Mouse (Mus musculus) neural tube, embryonic 14.5 days (tissue): ENCODE data around the gene Thap3. TPM values are rescaled to one million over a fixed set of nuclear protein-coding genes. Genes with fewer than 3 reads are reported as not detected.

ENCODE experiments used
- ATAC-seq: fragments of 200-750 bp; cut with Nextera tagmentation; 2 replicates; pipeline ENCODE4 v1.8.0; 2017; ENCODE audit warnings: low read depth, mild to moderate bottlenecking, moderate TSS enrichment, moderate library complexity
- H3K27ac ChIP-seq: fragments of 300-500 bp; sonication (generic); 2 replicates; pipeline ENCODE4 v1.5.1; 2014; ENCODE audit warnings: low read depth, mild to moderate bottlenecking, control low read depth, low read length, moderate library complexity, mixed read lengths
- H3K27me3 ChIP-seq: fragments of 300-500 bp; sonication (generic); 2 replicates; pipeline ENCODE4 v1.6.1; 2014; ENCODE audit warnings: low read length; ENCODE audit not compliant: control insufficient read depth, insufficient read depth
- H3K36me3 ChIP-seq: fragments of 300-500 bp; sonication (generic); 2 replicates; pipeline ENCODE4 v1.6.1; 2014; ENCODE audit warnings: low read length, mixed read lengths; ENCODE audit not compliant: control insufficient read depth, insufficient read depth
- H3K4me1 ChIP-seq: fragments of 300-500 bp; sonication (generic); 2 replicates; pipeline ENCODE4 v1.6.1; 2014; ENCODE audit warnings: low read length; ENCODE audit not compliant: control insufficient read depth, insufficient read depth
- H3K4me2 ChIP-seq: fragments of 300-500 bp; sonication (generic); 2 replicates; pipeline ENCODE4 v1.6.1; 2014; ENCODE audit warnings: mild to moderate bottlenecking, low read depth, low read length, control low read depth
- H3K4me3 ChIP-seq: fragments of 300-500 bp; sonication (generic); 2 replicates; pipeline ENCODE4 v1.5.1; 2014; ENCODE audit warnings: low read depth, low read length, control low read depth, mixed read lengths
- H3K9ac ChIP-seq: fragments of 300-500 bp; sonication (generic); replicated peaks from 2 replicates; pipeline ENCODE4 v1.6.1; 2014; ENCODE audit warnings: low read depth, mild to moderate bottlenecking, control low read depth, low read length, mixed read lengths
- H3K9me3 ChIP-seq: fragments of 300-500 bp; sonication (generic); 2 replicates; pipeline ENCODE4 v1.6.1; 2016; ENCODE audit warnings: low read length; ENCODE audit not compliant: control insufficient read depth
- WGBS: fragments of 180-500 bp; shearing (Covaris S2); extraction: QIAGEN DNeasy Blood & Tissue Kit; methylation state at CpG from one replicate; pipeline ENCODE4 v1.1.7; 2014; 5-methylcytosine and 5-hydroxymethylcytosine counted together
- polyA plus RNA-seq: library from polyadenylated mRNA; unstranded; fragments of >200 nt; fragmentation: Nextera tagmentation; extraction: Ambion mirVana; gene quantifications from 2 replicates; pipeline ENCODE4 v1.2.1, GENCODE M21; 2014

Thap3 gene
- polyA plus RNA-seq, 1 experiment from 2014 or later, result 30.3 TPM

DNA sequence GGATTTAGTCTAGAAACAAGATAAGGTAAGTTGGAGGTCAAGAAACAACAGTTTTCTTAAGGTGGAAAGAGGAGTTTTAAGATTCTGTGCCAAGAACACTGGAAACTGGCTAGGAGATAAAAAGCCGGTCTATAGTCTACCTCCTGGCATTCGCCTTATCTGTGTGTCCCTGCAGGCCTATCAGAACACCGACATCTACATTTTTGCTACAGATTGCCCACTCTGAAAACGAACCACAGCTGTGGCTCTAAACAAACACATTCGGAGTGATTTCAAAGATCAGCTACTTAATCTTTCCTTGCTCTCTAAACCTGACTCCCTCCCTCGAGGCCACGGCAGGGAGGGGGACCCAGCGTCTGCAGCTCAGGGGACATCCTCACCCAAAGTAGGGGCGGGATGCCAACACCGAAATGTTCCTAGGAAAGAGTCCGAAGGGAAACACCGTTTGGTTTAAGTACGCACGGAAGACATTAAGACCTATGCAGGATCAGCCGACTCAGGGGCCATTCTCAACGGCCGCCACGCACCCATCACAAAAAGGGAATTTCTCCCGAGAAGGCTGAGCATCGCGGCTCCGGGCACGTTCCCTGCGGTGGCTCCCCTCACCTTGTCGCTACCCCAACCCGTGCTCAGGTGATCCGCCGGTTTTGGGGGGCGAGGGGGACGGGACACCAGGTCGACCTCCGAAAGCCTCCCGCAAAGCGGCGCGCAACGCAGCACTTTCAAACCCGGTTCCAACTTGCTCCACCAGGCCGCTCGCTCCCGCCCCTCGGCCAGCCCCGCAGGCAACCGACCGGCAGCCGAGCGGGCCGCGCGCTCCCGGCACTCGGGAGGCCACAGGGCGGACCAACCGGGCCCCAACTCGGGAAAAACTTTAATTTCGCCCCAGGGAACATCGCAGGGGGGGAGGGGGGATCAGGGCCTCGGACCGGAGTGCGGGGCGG, 5.7 kb upstream of the Thap3 start:
- Histone ChIP-seq H3K4me1 (peaks cover 9% of the 10 kb centered on the region), H3K9ac (peak overlapping the region; percentile 80), H3K9me3 (no peaks in the 10 kb centered on the region), H3K27me3 (no peaks in the 10 kb centered on the region), H3K36me3 (peaks cover 18% of the 10 kb centered on the region), H3K4me3 (peak overlapping the region; percentile 97), H3K4me2 (peak overlapping the region; percentile 87), H3K27ac (peak overlapping the region; percentile 22; the same call in 1 of the 2 replicates)
- ATAC-seq, result no peak
- WGBS, result 2% methylated on average over 56 of the region's 61 CpGs

DNA sequence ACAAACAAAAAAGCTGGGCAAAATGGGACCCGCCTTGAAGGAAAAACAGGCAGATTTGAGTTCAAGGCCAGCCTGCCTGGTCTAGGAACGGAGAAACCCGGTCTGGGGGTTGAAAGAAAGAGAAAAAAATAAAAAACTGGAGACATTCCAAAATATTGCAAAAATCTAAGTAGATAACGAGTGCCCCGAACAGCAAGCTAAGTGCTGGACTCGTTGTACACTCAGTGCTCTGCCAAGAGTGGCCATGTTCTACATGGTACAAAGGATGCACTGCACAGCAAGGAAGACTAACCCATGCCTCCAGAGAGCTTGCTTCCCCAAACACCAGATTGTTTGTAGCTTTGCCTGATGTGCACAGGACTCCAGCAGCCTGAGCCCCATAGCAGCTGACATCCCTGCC, 4.2 kb upstream of the Thap3 start:
- H3K27me3 ChIP-seq, result no peaks in the 10 kb centered on the region
- ATAC-seq, result no peak
- peaks cover 9% of the 10 kb centered on the region for H3K4me1 ChIP-seq
- H3K36me3 ChIP-seq, result peaks cover 18% of the 10 kb centered on the region
- no peak overlapping the region for H3K9ac ChIP-seq
- no peak overlapping the region for H3K27ac ChIP-seq
- WGBS, result 89% methylated on average over 6 of the region's 6 CpGs
- no peak overlapping the region for H3K4me3 ChIP-seq
- no peak overlapping the region; the same call in 1 of the 2 replicates for H3K4me2 ChIP-seq
- no peaks in the 10 kb centered on the region for H3K9me3 ChIP-seq

DNA sequence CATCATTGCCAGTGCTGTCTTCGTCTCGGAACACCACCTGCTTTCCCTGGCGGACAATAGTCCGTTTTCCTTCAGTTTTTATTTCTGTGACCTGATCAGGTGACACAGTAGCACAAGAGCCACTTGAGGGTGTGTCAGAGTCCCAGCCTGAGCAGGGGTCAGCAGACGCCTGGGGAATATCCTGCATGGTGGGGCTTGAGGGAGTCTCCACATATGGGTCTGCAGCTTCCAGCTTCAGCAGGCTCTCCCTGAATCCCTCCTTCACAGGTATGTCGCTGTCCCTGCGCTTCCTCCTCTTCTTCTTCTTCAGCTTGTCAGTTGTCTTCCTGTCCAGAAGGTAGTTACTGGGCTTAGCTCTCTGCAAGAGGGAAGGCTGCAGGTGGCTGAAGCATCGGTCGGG, 3.3 kb upstream of the Thap3 start:
- peaks cover 13% of the 10 kb centered on the region for H3K4me1 ChIP-seq
- no peaks in the 10 kb centered on the region for H3K27me3 ChIP-seq
- no peaks in the 10 kb centered on the region for H3K9me3 ChIP-seq
- H3K4me2 ChIP-seq, result no peak overlapping the region
- H3K4me3 ChIP-seq, result no peak overlapping the region
- no peak overlapping the region for H3K27ac ChIP-seq
- H3K36me3 ChIP-seq, result peaks cover 18% of the 10 kb centered on the region
- ATAC-seq, result no peak
- H3K9ac ChIP-seq, result no peak overlapping the region
- WGBS, result 94% methylated on average over 9 of the region's 9 CpGs

DNA sequence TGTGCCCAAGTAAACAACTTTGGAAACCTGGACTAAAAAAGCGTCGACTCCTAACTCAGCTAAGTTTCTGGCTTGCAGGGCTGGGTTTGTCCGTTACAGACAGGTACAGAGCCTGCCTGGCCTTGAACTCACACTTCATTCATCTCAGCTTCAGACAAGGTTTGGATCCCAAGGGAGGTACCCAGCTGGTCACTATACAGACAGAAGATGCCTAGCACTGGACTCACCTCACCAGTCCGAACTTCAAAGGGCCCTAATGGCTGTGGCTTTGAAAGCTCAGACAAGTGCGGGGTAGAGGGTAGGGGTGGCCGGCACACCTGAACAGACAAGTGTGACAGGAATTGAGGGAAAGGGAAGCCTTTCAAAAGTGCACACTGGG, 302 bp upstream of the Thap3 start:
- Histone ChIP-seq H3K4me1 (peaks cover 11% of the 10 kb centered on the region), H3K27me3 (no peaks in the 10 kb centered on the region), H3K36me3 (peaks cover 22% of the 10 kb centered on the region), H3K27ac (no peak overlapping the region), H3K4me3 (peak overlapping the region; percentile 71; the same call in 1 of the 2 replicates), H3K9ac (peak overlapping the region; percentile 86; the same call in 1 of the 2 replicates), H3K9me3 (no peaks in the 10 kb centered on the region), H3K4me2 (peak overlapping the region; percentile 73; the same call in 1 of the 2 replicates)
- peak; percentile 9; the same call in 1 of the 2 replicates for ATAC-seq
- 30% methylated on average over 6 of the region's 6 CpGs for WGBS

DNA sequence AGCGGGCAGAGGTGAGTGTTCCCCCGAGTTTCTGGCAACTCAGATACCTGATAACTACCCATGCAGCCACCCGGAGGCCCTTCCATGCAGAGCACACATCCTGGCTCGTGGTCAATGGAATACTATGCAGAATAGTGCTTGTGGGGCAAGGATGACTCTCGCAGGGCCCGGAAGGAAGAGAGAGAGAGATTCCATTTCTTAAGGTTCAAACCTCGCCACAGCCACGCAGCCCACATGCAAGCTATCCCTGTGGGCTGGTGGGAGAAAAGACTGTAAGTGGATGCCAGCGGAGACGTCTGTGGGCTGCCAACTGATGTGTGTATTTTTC, 819 bp downstream of the Thap3 start:
- H3K4me2 ChIP-seq, result peak overlapping the region; percentile 73
- peak overlapping the region; percentile 71 for H3K4me3 ChIP-seq
- 32% methylated on average over 10 of the region's 10 CpGs for WGBS
- peak overlapping the region; percentile 63; the same call in 1 of the 2 replicates for H3K27ac ChIP-seq
- peaks cover 7% of the 10 kb centered on the region; the same call in 1 of the 2 replicates for H3K4me1 ChIP-seq
- ATAC-seq, result no peak
- peak overlapping the region; percentile 86 for H3K9ac ChIP-seq
- H3K27me3 ChIP-seq, result no peaks in the 10 kb centered on the region
- H3K36me3 ChIP-seq, result peaks cover 24% of the 10 kb centered on the region
- no peaks in the 10 kb centered on the region for H3K9me3 ChIP-seq

DNA sequence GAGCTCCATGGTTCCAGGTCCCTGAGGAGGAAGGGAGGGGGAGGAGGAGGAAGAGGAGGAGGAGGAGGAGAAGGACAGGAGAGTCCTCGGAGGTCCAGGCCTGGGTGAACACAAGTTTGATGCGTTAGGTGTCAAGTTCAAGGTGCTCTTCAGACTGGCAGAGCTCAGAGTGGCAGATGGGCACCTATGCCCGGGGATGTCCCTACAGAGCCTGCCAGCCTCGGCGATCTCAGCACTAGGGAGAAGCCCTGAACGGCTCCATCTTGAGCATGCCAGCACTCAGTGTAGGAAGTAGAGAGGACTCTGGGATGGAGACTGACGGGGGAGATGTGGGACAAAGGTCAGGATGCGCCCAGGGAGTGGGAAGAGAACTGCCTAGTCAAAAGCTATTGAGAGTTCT, 2.1 kb downstream of the Thap3 start:
- Histone ChIP-seq H3K9ac (no peak overlapping the region), H3K36me3 (peaks cover 21% of the 10 kb centered on the region), H3K4me1 (peaks cover 7% of the 10 kb centered on the region; the same call in 1 of the 2 replicates), H3K9me3 (no peaks in the 10 kb centered on the region), H3K27me3 (no peaks in the 10 kb centered on the region), H3K4me2 (no peak overlapping the region), H3K27ac (no peak overlapping the region), H3K4me3 (no peak overlapping the region)
- 67% methylated on average over 8 of the region's 8 CpGs for WGBS
- no peak for ATAC-seq

DNA sequence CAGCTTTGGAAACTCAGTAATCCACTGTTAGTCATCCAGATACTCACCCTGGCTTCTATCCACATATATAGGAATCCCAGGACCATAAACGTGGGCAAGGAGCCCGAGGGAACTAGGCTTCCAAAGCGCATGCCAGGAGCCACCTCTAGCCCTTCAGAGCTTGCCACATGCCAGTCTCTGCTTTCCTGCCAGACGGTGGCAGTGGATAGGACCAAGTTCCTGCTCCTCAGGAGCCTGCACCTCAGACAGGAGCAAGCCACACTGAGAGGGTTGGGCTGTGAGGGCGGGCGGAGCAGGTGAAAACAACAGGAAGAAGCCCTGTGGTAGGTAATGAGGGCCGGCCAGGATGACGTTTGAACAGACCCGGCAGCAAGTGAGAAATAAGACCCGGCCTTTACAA, 2.9 kb downstream of the Thap3 start:
- ATAC-seq, result no peak
- Histone ChIP-seq H3K27ac (no peak overlapping the region), H3K4me2 (no peak overlapping the region), H3K27me3 (no peaks in the 10 kb centered on the region), H3K36me3 (peaks cover 15% of the 10 kb centered on the region), H3K9ac (no peak overlapping the region), H3K4me1 (peaks cover 7% of the 10 kb centered on the region; the same call in 1 of the 2 replicates), H3K9me3 (no peaks in the 10 kb centered on the region), H3K4me3 (no peak overlapping the region)
- WGBS, result 33% methylated on average over 10 of the region's 10 CpGs

DNA sequence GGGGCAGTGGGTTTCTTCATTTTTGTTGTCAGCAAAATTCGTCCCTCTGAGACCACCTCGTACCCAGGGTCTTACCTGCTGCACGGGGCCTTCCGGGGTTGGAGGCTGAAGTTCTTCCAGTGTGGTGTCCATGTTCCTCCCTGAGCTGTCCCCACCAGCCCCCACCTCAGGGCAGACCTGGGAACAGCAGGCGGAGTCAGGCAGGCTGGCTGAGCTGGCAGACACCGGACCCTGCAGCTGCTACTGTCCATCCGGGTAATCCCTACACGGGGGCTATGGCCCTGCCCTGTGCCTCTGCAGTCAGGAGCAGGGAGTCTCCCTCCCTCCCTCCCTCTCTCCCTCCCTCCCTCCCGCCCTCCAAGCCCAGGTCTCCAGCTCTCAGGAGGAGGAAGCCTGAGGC, 5.2 kb downstream of the Thap3 start:
- no peaks in the 10 kb centered on the region for H3K27me3 ChIP-seq
- peaks cover 22% of the 10 kb centered on the region for H3K36me3 ChIP-seq
- no peak overlapping the region for H3K9ac ChIP-seq
- H3K4me1 ChIP-seq, result peaks cover 7% of the 10 kb centered on the region; the same call in 1 of the 2 replicates
- ATAC-seq, result no peak
- no peak overlapping the region for H3K27ac ChIP-seq
- no peak overlapping the region for H3K4me3 ChIP-seq
- WGBS, result 42% methylated on average over 8 of the region's 9 CpGs
- H3K9me3 ChIP-seq, result no peaks in the 10 kb centered on the region
- no peak overlapping the region for H3K4me2 ChIP-seq

DNA sequence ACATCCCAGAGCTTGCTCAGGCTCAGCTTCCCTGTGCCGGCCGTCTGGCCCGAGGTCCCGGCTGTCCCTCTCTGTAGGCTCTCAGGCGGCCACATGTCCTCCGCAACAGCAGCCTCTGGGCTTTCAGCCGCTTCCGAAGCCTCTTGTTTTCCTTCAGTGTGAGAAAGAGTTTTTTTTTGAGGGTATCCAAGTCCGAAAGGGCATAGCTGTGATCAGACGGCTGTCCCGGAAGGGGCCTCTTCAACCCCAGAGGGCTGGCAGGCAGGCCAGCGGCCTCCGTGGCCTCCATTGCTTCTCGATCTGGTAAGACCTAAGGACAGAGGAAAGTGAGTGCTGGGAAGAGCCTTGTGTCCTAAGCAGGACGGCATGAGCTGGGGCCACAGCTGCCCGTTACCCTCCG, 5.8 kb downstream of the Thap3 start:
- ATAC-seq, result no peak
- Histone ChIP-seq H3K27me3 (no peaks in the 10 kb centered on the region), H3K4me1 (peaks cover 8% of the 10 kb centered on the region; the same call in 1 of the 2 replicates), H3K4me2 (no peak overlapping the region), H3K9ac (no peak overlapping the region), H3K9me3 (no peaks in the 10 kb centered on the region), H3K36me3 (peaks cover 22% of the 10 kb centered on the region), H3K27ac (no peak overlapping the region), H3K4me3 (no peak overlapping the region)
- WGBS, result 71% methylated on average over 17 of the region's 17 CpGs
